Mouse (Mus musculus) heart, postnatal 4 days (tissue): ENCODE measurements around the gene Gm17455. TPM values are rescaled to one million over a fixed set of nuclear protein-coding genes. Genes with fewer than 3 reads are reported as not detected.

Source experiments
- DNase-seq: peaks from one replicate; pipeline ENCODE4 v3.0.0; 2021
- total RNA-seq, 2 experiments: library from RNA; stranded (reverse); gene quantifications; 2 replicates each; pipeline ENCODE4 v1.2.3; 2021

Gm17455 gene
- total RNA-seq, 2 experiments from 2014 or later: not detected

DNA sequence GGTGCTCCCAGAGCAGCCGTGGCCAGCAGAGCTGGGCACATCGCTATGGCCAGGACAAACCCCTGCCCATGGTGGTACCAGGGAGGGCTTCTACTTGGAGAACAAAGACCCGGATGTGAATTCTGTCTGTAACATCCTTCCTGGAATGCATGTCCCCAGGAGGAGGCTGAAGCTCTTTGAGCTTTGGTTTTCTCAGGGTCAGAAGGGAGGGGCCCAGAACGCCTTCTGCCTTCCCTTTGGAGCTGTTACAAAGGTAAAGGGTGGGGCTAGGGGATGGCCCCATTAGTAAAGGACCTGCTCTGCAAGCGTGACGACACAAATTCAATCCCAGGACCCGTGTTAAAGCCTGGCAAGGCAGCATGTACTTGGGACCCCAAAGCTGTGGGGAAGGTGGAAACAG is 23.2 kb downstream of the Gm17455 start:
- no peak for DNase-seq

GRCm38 (mm10) chr10:60430001-60430400 is 30.5 kb downstream of the Gm17455 start:
- no peak for DNase-seq

GRCm38 (mm10) chr10:60430591-60430990 is 31.1 kb downstream of the Gm17455 start:
- DNase-seq: no peak

DNA sequence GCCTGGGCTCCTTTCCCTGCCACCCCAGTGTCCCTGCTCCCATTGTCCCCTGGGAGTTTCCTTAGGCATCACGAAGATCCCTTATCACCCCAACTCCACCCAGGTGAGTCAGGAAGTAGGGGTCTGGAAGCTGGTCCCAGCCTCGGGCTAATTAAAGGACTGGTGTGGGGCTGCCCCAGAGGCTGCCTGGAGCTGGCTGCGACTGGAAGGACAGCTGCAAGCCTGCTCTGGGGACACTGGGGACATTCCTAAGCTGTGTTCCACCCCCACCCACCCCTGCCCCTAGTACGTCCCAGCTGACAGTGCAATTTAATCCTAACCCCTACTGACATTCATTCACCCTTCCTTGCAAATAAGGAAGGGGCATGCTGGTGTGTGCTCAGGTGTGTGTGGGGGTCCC is 33.2 kb downstream of the Gm17455 start:
- DNase-seq: no peak

GRCm38 (mm10) chr10:60442321-60442720 is 42.8 kb downstream of the Gm17455 start:
- DNase-seq: no peak

DNA sequence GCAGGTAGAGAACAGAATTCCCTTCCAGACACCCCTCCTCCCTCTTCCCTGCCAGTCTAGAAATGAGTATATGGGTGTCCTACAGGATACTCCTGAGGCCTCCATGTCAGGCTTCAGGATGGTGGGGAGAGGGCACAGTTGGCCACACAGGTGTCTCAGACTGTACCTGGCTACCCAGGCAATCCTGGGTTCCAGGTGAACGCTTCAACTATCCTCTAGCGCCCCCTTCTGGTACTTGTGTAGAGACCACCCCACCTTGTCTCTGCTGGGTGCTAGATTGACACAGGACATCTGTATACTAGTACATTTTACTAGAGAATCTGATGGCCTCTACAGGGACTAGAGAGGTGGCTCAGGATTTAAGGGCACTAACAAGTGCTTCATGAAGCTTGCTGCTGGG is 43.6 kb downstream of the Gm17455 start:
- DNase-seq: no peak

DNA sequence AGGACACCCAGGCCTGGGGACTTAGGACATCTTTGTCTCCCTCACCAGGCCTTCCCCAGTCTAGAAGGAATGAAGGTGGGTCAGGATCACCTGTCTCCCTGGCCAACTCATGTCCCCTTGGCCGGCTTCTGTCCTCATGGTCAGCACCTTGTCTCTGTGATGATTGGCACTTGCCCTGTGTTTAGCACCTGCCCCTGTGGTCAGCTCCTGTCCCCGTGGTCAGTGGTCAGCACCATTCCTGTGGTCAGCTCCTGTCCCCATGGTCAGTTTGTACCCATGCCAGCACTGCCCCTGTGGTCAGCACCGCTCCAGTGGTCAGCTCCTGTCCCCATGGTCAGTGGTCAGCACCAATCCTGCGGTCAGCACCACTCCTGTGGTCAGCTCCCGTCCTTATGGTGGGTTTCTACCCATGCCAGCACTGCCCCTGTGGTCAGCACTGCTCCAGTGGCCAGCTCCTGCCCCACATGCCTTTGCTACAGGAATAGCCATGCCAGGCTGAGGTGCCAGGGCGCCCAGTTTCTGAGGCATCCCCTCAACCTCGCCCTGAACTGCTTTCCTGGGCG is 45.6 kb downstream of the Gm17455 start:
- peak; percentile 78 for DNase-seq

GRCm38 (mm10) chr10:60447186-60447585 is 47.7 kb downstream of the Gm17455 start:
- DNase-seq: no peak

Other genes starting within 250 kb of the Gm17455 start
- gene Chst3, start 180.5 kb upstream of the Gm17455 start, total RNA-seq: 1 to 10 TPM; 1.6 to 2.4 TPM
- gene Psap, start 122.1 kb upstream of the Gm17455 start, total RNA-seq: 100 to 1,000 TPM; 554 to 566 TPM
- gene Vsir, start 52.9 kb upstream of the Gm17455 start, total RNA-seq: 10 to 100 TPM; 11.1 to 15.0 TPM